Mouse (Mus musculus): ENCODE data around the gene Itgb4. TPM values are rescaled to one million over a fixed set of nuclear protein-coding genes. Genes with fewer than 3 reads are reported as not detected.

The Itgb4 gene
- polyA plus RNA-seq, 1 experiment = 0.44 TPM

DNA sequence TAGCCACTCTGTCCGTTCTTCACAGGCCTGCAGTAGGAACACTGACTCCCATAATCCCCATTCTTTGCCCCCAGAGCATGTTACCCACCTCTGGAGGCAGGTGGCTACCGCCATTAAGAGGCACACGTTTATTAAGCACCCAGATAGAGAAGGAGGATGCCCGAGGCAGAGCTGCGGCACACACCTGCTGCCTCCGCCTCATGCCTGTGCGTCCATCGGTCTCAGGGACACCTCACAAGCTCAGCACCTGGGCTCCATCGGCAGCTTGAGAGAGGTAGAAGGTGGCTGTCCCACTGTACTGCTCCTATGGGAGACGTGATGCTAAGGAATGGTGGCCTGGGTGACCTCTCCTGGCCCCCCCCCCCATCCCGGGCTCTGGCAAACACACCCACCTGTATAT lies 33.9 kb downstream of the Itgb4 start:
- Histone ChIP-seq H3K4me3 (ENCODE audit: control insufficient read depth, low read depth, low read length) (no peak overlapping the region), H3K36me3 (ENCODE audit: control insufficient read depth, insufficient read depth, low read length) (no peaks in the 10 kb centered on the region), H3K27me3 (ENCODE audit: control insufficient read depth, insufficient read depth, low read length) (no peaks in the 10 kb centered on the region), H3K4me1 (ENCODE audit: control insufficient read depth, insufficient read depth, low read length) (peaks cover 21% of the 10 kb centered on the region), H3K27ac (ENCODE audit: control insufficient read depth, insufficient read depth, low read depth, low read length) (no peak overlapping the region)
- no peak for TF ChIP-seq CTCF (IDR thresholded peaks at IDR 0.05; ENCODE audit: control insufficient read depth, insufficient read depth, insufficient replicate concordance, low read depth, low read length)
- TF ChIP-seq POLR2A (IDR thresholded peaks at IDR 0.05; ENCODE audit: control insufficient read depth, low read depth, low read length) = no peak

DNA sequence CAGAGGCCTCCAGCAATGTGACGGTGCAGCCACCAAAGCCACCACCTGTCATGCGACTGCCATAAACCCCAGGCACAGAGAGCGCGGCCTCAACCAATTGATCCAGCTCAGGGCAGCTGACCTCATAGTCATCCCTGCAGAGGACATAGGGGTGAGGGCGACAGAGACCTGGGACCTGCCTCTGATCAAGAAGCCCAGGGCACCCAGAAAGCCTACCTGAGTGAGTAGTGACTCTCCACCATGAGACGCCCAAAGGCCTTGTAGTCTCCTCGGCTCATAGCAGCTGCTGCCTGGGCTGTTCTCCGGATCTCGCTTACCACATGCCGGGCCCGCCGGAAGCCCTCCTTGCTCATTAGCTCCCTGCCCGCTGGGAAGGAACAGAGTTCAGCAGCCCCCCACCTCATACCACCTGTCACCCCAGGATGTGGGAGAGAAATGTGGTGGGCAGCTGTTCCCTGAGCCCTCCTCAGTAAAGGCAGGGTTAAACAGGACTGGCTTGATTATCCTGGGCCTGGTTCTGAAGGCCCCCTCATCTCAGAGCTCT lies 34.4 kb downstream of the Itgb4 start:
- H3K27ac ChIP-seq (ENCODE audit: control insufficient read depth, insufficient read depth, low read depth, low read length) = no peak overlapping the region
- H3K4me1 ChIP-seq (ENCODE audit: control insufficient read depth, insufficient read depth, low read length) = peaks cover 21% of the 10 kb centered on the region
- H3K4me3 ChIP-seq (ENCODE audit: control insufficient read depth, low read depth, low read length) = no peak overlapping the region

DNA sequence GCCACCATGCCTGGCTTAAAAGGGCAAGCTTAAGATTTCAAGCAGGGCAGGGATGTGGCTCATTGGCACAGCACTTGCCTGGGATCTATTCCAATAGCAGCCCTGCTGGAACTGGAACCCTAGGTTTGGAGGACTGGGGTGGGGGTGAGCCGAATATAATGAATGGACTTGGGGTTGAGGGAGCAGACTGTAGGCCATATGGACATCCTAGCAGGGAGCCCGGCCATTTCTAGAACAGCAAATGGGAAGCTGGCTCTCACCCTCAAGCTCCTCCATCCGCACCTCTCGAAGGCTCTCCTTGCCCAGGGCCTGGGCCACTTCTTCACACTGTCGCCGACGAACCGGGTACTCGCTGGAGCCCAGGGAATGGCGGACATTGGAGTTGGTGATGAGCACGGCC lies 35.2 kb downstream of the Itgb4 start:
- Histone ChIP-seq H3K4me1 (ENCODE audit: control insufficient read depth, insufficient read depth, low read length) (peaks cover 21% of the 10 kb centered on the region), H3K36me3 (ENCODE audit: control insufficient read depth, insufficient read depth, low read length) (no peaks in the 10 kb centered on the region), H3K27me3 (ENCODE audit: control insufficient read depth, insufficient read depth, low read length) (no peaks in the 10 kb centered on the region), H3K27ac (ENCODE audit: control insufficient read depth, insufficient read depth, low read depth, low read length) (no peak overlapping the region), H3K4me3 (ENCODE audit: control insufficient read depth, low read depth, low read length) (no peak overlapping the region)
- TF ChIP-seq POLR2A (IDR thresholded peaks at IDR 0.05; ENCODE audit: control insufficient read depth, low read depth, low read length) (no peak), CTCF (IDR thresholded peaks at IDR 0.05; ENCODE audit: control insufficient read depth, insufficient read depth, insufficient replicate concordance, low read depth, low read length) (no peak)

More for the DNA sequence above, 34.4 kb downstream of the Itgb4 start:
- no peaks in the 10 kb centered on the region for H3K27me3 ChIP-seq (ENCODE audit: control insufficient read depth, insufficient read depth, low read length)
- TF ChIP-seq CTCF (IDR thresholded peaks at IDR 0.05; ENCODE audit: control insufficient read depth, insufficient read depth, insufficient replicate concordance, low read depth, low read length) = no peak
- TF ChIP-seq POLR2A (IDR thresholded peaks at IDR 0.05; ENCODE audit: control insufficient read depth, low read depth, low read length) = no peak
- no peaks in the 10 kb centered on the region for H3K36me3 ChIP-seq (ENCODE audit: control insufficient read depth, insufficient read depth, low read length)

DNA sequence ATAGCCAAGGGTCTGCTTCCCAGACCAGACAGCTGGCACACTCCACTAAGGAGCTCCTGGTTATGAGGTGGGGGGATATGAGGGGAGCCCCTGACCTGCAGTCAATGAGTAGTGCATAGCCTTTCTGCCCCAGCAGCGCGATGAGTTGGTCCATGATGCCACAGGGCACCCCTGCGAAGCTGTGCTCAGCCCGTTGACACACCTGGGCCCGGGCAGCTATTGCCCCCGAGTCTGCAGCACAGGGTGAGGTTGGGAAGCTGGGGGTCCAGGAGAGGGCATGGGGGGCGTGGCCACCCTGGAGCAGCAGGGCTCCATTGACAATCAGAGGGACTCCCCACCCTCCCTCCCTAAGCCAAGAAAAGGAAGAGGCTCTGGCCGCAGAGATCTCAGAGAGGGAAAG lies 35.6 kb downstream of the Itgb4 start:
- H3K27ac ChIP-seq (ENCODE audit: control insufficient read depth, insufficient read depth, low read depth, low read length) = no peak overlapping the region
- H3K36me3 ChIP-seq (ENCODE audit: control insufficient read depth, insufficient read depth, low read length) = no peaks in the 10 kb centered on the region
- H3K4me3 ChIP-seq (ENCODE audit: control insufficient read depth, low read depth, low read length) = no peak overlapping the region
- H3K27me3 ChIP-seq (ENCODE audit: control insufficient read depth, insufficient read depth, low read length) = no peaks in the 10 kb centered on the region
- TF ChIP-seq POLR2A (IDR thresholded peaks at IDR 0.05; ENCODE audit: control insufficient read depth, low read depth, low read length) (no peak), CTCF (IDR thresholded peaks at IDR 0.05; ENCODE audit: control insufficient read depth, insufficient read depth, insufficient replicate concordance, low read depth, low read length) (no peak)
- peaks cover 16% of the 10 kb centered on the region for H3K4me1 ChIP-seq (ENCODE audit: control insufficient read depth, insufficient read depth, low read length)

DNA sequence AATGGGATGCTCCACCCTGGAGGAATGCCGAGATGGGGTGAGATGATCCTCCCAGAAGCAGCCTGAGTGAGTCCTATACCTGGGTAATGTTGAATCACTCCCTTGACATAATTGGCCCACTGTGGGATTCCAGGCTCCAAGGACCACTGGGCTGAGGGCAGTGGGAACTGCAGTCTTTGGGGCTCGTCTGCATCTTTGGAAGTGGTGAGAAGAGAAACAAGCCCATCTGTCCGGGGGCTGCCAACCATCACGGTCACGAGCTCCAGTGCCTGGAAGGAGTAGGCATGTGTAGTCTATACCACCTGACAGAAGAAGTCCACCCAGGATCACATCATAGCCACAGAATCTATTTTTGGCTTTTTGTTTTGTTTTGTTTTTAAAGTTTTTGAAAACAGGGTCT lies 36.4 kb downstream of the Itgb4 start:
- no peaks in the 10 kb centered on the region for H3K36me3 ChIP-seq (ENCODE audit: control insufficient read depth, insufficient read depth, low read length)
- TF ChIP-seq POLR2A (IDR thresholded peaks at IDR 0.05; ENCODE audit: control insufficient read depth, low read depth, low read length) (no peak), CTCF (IDR thresholded peaks at IDR 0.05; ENCODE audit: control insufficient read depth, insufficient read depth, insufficient replicate concordance, low read depth, low read length) (no peak)
- no peak overlapping the region for H3K4me3 ChIP-seq (ENCODE audit: control insufficient read depth, low read depth, low read length)
- no peak overlapping the region for H3K27ac ChIP-seq (ENCODE audit: control insufficient read depth, insufficient read depth, low read depth, low read length)
- peaks cover 12% of the 10 kb centered on the region for H3K4me1 ChIP-seq (ENCODE audit: control insufficient read depth, insufficient read depth, low read length)
- H3K27me3 ChIP-seq (ENCODE audit: control insufficient read depth, insufficient read depth, low read length) = no peaks in the 10 kb centered on the region

DNA sequence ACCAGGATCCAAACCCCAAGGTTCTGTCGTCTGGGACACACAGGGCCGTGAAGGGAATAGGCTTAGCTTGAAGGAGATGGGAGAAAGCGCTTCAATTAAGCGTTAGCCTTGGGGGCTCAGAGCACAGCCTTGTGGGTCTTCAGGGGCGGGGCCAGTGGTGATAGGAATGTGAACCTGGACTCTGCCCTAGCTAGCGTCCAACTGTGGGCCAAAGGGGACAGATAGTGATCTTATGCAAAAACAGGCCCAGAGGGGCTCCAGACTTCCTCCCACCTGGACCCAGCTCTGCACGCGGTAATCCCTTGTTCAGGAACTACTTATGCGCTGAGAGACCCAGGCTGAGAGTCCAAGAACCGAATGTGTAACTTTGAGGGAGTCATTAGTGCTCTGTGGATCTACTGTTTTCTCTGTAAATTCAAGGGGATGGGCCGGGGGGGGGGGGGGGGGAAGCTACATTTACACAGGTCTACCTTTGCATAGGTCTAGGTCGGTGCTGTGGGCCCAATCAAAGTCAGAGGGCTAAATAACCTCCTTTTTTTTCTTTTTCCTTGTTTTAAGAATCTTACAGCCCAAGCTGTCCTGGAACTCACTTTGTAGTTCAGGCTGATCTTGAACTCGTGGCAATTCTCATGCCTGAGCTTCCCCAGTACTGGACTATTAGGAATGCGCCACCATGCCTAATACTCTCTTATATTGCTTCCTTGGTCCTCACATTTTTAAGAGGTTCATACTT lies 37.2 kb downstream of the Itgb4 start:
- TF ChIP-seq CTCF (IDR thresholded peaks at IDR 0.05; ENCODE audit: control insufficient read depth, insufficient read depth, insufficient replicate concordance, low read depth, low read length) = no peak
- Histone ChIP-seq H3K36me3 (ENCODE audit: control insufficient read depth, insufficient read depth, low read length) (no peaks in the 10 kb centered on the region), H3K4me1 (ENCODE audit: control insufficient read depth, insufficient read depth, low read length) (peaks cover 12% of the 10 kb centered on the region), H3K4me3 (ENCODE audit: control insufficient read depth, low read depth, low read length) (peak overlapping the region; percentile 77), H3K27me3 (ENCODE audit: control insufficient read depth, insufficient read depth, low read length) (no peaks in the 10 kb centered on the region), H3K27ac (ENCODE audit: control insufficient read depth, insufficient read depth, low read depth, low read length) (no peak overlapping the region)

DNA sequence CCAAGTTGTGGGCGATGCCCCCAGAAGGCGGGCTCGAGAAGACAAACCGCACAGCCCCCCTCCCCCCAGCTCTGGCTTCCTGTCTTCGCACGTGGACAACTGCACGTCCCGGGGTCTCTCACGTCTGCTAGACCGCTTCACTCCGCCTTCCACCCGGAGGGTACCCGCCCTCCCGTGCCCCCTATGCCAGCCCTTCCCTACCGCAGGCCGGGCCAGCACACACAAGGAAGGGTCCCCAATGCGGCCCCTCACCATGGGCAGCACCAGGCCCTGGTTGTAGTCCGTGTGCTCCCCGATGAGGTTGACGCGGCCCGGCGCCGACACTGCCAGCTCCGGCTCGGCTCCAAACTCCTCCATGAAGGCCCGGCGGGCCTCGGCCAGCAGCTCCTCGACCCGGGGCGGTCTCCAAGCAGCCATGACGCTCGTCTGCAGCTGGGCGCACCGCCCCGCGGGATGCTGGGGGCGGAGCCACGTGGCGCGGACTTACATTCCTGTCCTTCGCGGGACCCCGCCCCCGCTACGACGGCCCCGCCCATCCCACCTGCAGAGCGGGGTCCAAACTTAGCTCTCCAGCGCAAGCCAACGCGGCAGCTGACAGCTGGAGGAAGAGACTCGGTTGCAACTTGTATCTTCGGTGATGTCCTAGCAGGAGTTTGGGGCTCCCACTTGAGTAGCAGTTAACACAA lies 37.9 kb downstream of the Itgb4 start, which contains the start of gene Galk1:
Gene Galk1, minus strand, starts transcription at position 458 of the 686 bp plus-strand sequence.
- Histone ChIP-seq H3K27me3 (ENCODE audit: control insufficient read depth, insufficient read depth, low read length) (no peaks in the 10 kb centered on the region), H3K27ac (ENCODE audit: control insufficient read depth, insufficient read depth, low read depth, low read length) (no peak within 1 kb of the TSS), H3K4me1 (ENCODE audit: control insufficient read depth, insufficient read depth, low read length) (peaks cover 12% of the 10 kb centered on the region), H3K4me3 (ENCODE audit: control insufficient read depth, low read depth, low read length) (peak within 1 kb of the TSS; percentile 77), H3K36me3 (ENCODE audit: control insufficient read depth, insufficient read depth, low read length) (no peaks in the 10 kb centered on the region)
- TF ChIP-seq CTCF (IDR thresholded peaks at IDR 0.05; ENCODE audit: control insufficient read depth, insufficient read depth, insufficient replicate concordance, low read depth, low read length) = no peak
- TF ChIP-seq POLR2A (IDR thresholded peaks at IDR 0.05; ENCODE audit: control insufficient read depth, low read depth, low read length) = peak; percentile 40; the same call in 1 of the 2 replicates
